Mouse (Mus musculus) MEL (cell line): ENCODE results near the gene Rhof. TPM values are rescaled to one million over a fixed set of nuclear protein-coding genes. Genes with fewer than 3 reads are reported as not detected.

ENCODE experiments used
- DNase-seq: peaks from one replicate; pipeline ENCODE4 v3.0.0; 2011; ENCODE audit warnings: low read depth, low spot score
- H3K27ac ChIP-seq: 2 replicates; pipeline ENCODE4 v1.5.1; 2012; ENCODE audit warnings: low read depth, mild to moderate bottlenecking, control low read depth, low read length, moderate library complexity; ENCODE audit not compliant: control insufficient read depth
- H3K27me3 ChIP-seq, 2 experiments: fragments of 150-350 bp in 1 of 2; sonication (generic) in 1 of 2; 2 replicates each; pipeline ENCODE4 v1.6.1; 2012; ENCODE audit warnings: low read length in 2 of 2, mild to moderate bottlenecking in 2 of 2, improper control_type of control experiment in 1 of 2, moderate library complexity in 1 of 2; ENCODE audit not compliant: insufficient read depth in 2 of 2, control insufficient read depth in 1 of 2
- H3K36me3 ChIP-seq, 2 experiments: 2 replicates each; pipeline ENCODE4 v1.6.1; 2012 to 2014; ENCODE audit warnings: low read length in 2 of 2, improper control_type of control experiment in 1 of 2, inconsistent platforms in 1 of 2, mild to moderate bottlenecking in 1 of 2; ENCODE audit not compliant: insufficient read depth in 2 of 2, control insufficient read depth in 1 of 2
- H3K4me1 ChIP-seq, 2 experiments: fragments of 150-350 bp in 1 of 2; sonication (generic) in 1 of 2; 2 replicates each; pipeline ENCODE4 v1.6.1; 2012; ENCODE audit warnings: low read length in 2 of 2, improper control_type of control experiment in 1 of 2, mild to moderate bottlenecking in 1 of 2; ENCODE audit not compliant: insufficient read depth in 2 of 2, control insufficient read depth in 1 of 2
- H3K4me3 ChIP-seq, 2 experiments: fragments of 150-350 bp in 1 of 2; sonication (generic) in 1 of 2; 2 replicates each; pipeline ENCODE4 v1.5.1; 2012; ENCODE audit warnings: low read depth in 2 of 2, low read length in 2 of 2, mild to moderate bottlenecking in 2 of 2, moderate library complexity in 2 of 2, control low read depth in 1 of 2, improper control_type of control experiment in 1 of 2; ENCODE audit not compliant: control insufficient read depth in 1 of 2, insufficient read depth in 1 of 2
- H3K79me2 ChIP-seq: 2 replicates; pipeline ENCODE4 v1.6.1; 2012; ENCODE audit warnings: mild to moderate bottlenecking, low read length, moderate library complexity; ENCODE audit not compliant: control insufficient read depth, poor library complexity, insufficient read depth
- H3K9ac ChIP-seq: 2 replicates; pipeline ENCODE4 v1.6.1; 2012; ENCODE audit warnings: low read depth, mild to moderate bottlenecking, control low read depth, low read length, moderate library complexity; ENCODE audit not compliant: control insufficient read depth, poor library complexity, severe bottlenecking
- H3K9me3 ChIP-seq: fragments of 150-350 bp; sonication (generic); replicated peaks from 2 replicates; pipeline ENCODE4 v1.6.1; 2012; ENCODE audit warnings: mild to moderate bottlenecking, low read length, improper control_type of control experiment, moderate library complexity; ENCODE audit not compliant: insufficient read depth
- BHLHE40 ChIP-seq: IDR thresholded peaks from 2 replicates; pipeline ENCODE4 v1.6.1; 2012; ENCODE audit warnings: low read depth, mild to moderate bottlenecking, inconsistent platforms, low read length, improper control_type of control experiment, borderline replicate concordance
- CHD1 ChIP-seq: IDR thresholded peaks from 2 replicates; pipeline ENCODE4 v1.6.1; 2012; ENCODE audit warnings: low read depth, mild to moderate bottlenecking, inconsistent platforms, low read length, improper control_type of control experiment
- CTCF ChIP-seq, 3 experiments: IDR thresholded peaks in 2 of 3; conservative IDR thresholded peaks in 1 of 3; 2 replicates each; pipeline ENCODE4 v1.5.1; 2011 to 2012; ENCODE audit warnings: low read length in 3 of 3, low read depth in 2 of 3, mild to moderate bottlenecking in 2 of 3, improper control_type of control experiment in 1 of 3, inconsistent platforms in 1 of 3, mixed read lengths in 1 of 3, moderate library complexity in 1 of 3; ENCODE audit not compliant: control insufficient read depth in 1 of 3, insufficient read depth in 1 of 3, poor library complexity in 1 of 3, severe bottlenecking in 1 of 3
- E2F4 ChIP-seq: IDR thresholded peaks from 2 replicates; pipeline ENCODE4 v1.6.1; 2011; ENCODE audit warnings: low read depth, low read length, improper control_type of control experiment, borderline replicate concordance
- ELF1 ChIP-seq: IDR thresholded peaks from 2 replicates; pipeline ENCODE4 v1.6.1; 2014; ENCODE audit warnings: low read depth, mild to moderate bottlenecking, inconsistent platforms, low read length, improper control_type of control experiment, moderate library complexity
- EP300 ChIP-seq, 2 experiments: IDR thresholded peaks; 2 replicates each; pipeline ENCODE4 v1.6.1; 2011; ENCODE audit warnings: improper control_type of control experiment in 2 of 2, low read length in 2 of 2, low read depth in 1 of 2, mild to moderate bottlenecking in 1 of 2
- ETS1 ChIP-seq: IDR thresholded peaks from 2 replicates; pipeline ENCODE4 v1.6.1; 2012; ENCODE audit warnings: low read depth, mild to moderate bottlenecking, inconsistent platforms, low read length, improper control_type of control experiment, moderate library complexity
- GABPA ChIP-seq: IDR thresholded peaks from 2 replicates; pipeline ENCODE4 v1.6.1; 2012; ENCODE audit warnings: low read depth, mild to moderate bottlenecking, inconsistent platforms, low read length, improper control_type of control experiment, moderate library complexity
- GATA1 ChIP-seq: IDR thresholded peaks from 2 replicates; pipeline ENCODE4 v1.6.1; 2011; ENCODE audit warnings: low read depth, low read length, improper control_type of control experiment
- HCFC1 ChIP-seq: IDR thresholded peaks from 2 replicates; pipeline ENCODE4 v1.6.1; 2012; ENCODE audit warnings: low read depth, mild to moderate bottlenecking, inconsistent platforms, low read length, improper control_type of control experiment, moderate library complexity
- JUND ChIP-seq: IDR thresholded peaks from 2 replicates; pipeline ENCODE4 v1.6.1; 2011; ENCODE audit warnings: low read depth, mild to moderate bottlenecking, improper control_type of control experiment, low read length
- KAT2A ChIP-seq: conservative IDR thresholded peaks from 2 replicates; pipeline ENCODE4 v1.6.1; 2012; ENCODE audit warnings: low read depth, low read length, improper control_type of control experiment, inconsistent platforms
- MAX ChIP-seq: IDR thresholded peaks from 2 replicates; pipeline ENCODE4 v1.6.1; 2011; ENCODE audit warnings: low read length, improper control_type of control experiment
- MAZ ChIP-seq: IDR thresholded peaks from 2 replicates; pipeline ENCODE4 v1.6.1; 2012; ENCODE audit warnings: low read depth, mild to moderate bottlenecking, inconsistent platforms, low read length, improper control_type of control experiment
- MEF2A ChIP-seq: IDR thresholded peaks from 2 replicates; pipeline ENCODE4 v1.6.1; 2014; ENCODE audit warnings: low read depth, mild to moderate bottlenecking, inconsistent platforms, low read length, improper control_type of control experiment; ENCODE audit not compliant: poor library complexity, insufficient replicate concordance, severe bottlenecking; ENCODE audit errors: extremely low read depth
- MXI1 ChIP-seq: IDR thresholded peaks from 2 replicates; pipeline ENCODE4 v1.6.1; 2011; ENCODE audit warnings: mild to moderate bottlenecking, low read depth, low read length, improper control_type of control experiment
- MYB ChIP-seq: IDR thresholded peaks from 2 replicates; pipeline ENCODE4 v1.6.1; 2011; ENCODE audit warnings: mild to moderate bottlenecking, low read depth, low read length, improper control_type of control experiment
- MYC ChIP-seq: IDR thresholded peaks from 2 replicates; pipeline ENCODE4 v1.6.1; 2011; ENCODE audit warnings: low read depth, mild to moderate bottlenecking, low read length, improper control_type of control experiment, moderate library complexity
- NELFE ChIP-seq: IDR thresholded peaks from 2 replicates; pipeline ENCODE4 v1.6.1; 2011; ENCODE audit warnings: low read depth, low read length, improper control_type of control experiment
- NRF1 ChIP-seq: IDR thresholded peaks from 2 replicates; pipeline ENCODE4 v1.6.1; 2014; ENCODE audit warnings: low read depth, mild to moderate bottlenecking, inconsistent platforms, low read length, improper control_type of control experiment, moderate library complexity; ENCODE audit not compliant: poor library complexity, insufficient read depth, severe bottlenecking
- POLR2A ChIP-seq, 2 experiments: IDR thresholded peaks; 2 replicates each; pipeline ENCODE4 v1.6.1; 2011 to 2012; ENCODE audit warnings: low read length in 2 of 2, mild to moderate bottlenecking in 2 of 2, control low read depth in 1 of 2, improper control_type of control experiment in 1 of 2, low read depth in 1 of 2, moderate library complexity in 1 of 2; ENCODE audit not compliant: control insufficient read depth in 1 of 2, insufficient read depth in 1 of 2, poor library complexity in 1 of 2
- POLR2AphosphoS2 ChIP-seq: IDR thresholded peaks from 2 replicates; pipeline ENCODE4 v1.6.1; 2011; ENCODE audit warnings: low read length, improper control_type of control experiment
- POLR2AphosphoS5 ChIP-seq: IDR thresholded peaks from 2 replicates; pipeline ENCODE4 v1.6.1; 2012; ENCODE audit warnings: low read depth, borderline replicate concordance, mild to moderate bottlenecking, inconsistent platforms, low read length, moderate library complexity, mixed read lengths
- RAD21 ChIP-seq: IDR thresholded peaks from 2 replicates; pipeline ENCODE4 v1.6.1; 2011; ENCODE audit warnings: mild to moderate bottlenecking, low read depth, low read length, improper control_type of control experiment
- RCOR1 ChIP-seq: IDR thresholded peaks from 2 replicates; pipeline ENCODE4 v1.6.1; 2012; ENCODE audit warnings: low read depth, mild to moderate bottlenecking, inconsistent platforms, low read length, improper control_type of control experiment
- SIN3A ChIP-seq: IDR thresholded peaks from 2 replicates; pipeline ENCODE4 v1.6.1; 2012; ENCODE audit warnings: low read length, improper control_type of control experiment, inconsistent platforms
- TBP ChIP-seq: IDR thresholded peaks from 2 replicates; pipeline ENCODE4 v1.8.0; 2011; ENCODE audit warnings: low read depth, low read length, improper control_type of control experiment
- TCF12 ChIP-seq: IDR thresholded peaks from 2 replicates; pipeline ENCODE4 v1.6.1; 2014; ENCODE audit warnings: low read depth, mild to moderate bottlenecking, inconsistent platforms, low read length, improper control_type of control experiment, moderate library complexity
- UBTF ChIP-seq: IDR thresholded peaks from 2 replicates; pipeline ENCODE4 v1.6.1; 2012; ENCODE audit warnings: low read depth, mild to moderate bottlenecking, inconsistent platforms, low read length, improper control_type of control experiment, moderate library complexity, borderline replicate concordance; ENCODE audit not compliant: insufficient read depth
- USF2 ChIP-seq, 2 experiments: IDR thresholded peaks; 2 replicates each; pipeline ENCODE4 v1.6.1; 2011 to 2012; ENCODE audit warnings: improper control_type of control experiment in 2 of 2, low read length in 2 of 2, borderline replicate concordance in 1 of 2, inconsistent platforms in 1 of 2, low read depth in 1 of 2, mild to moderate bottlenecking in 1 of 2; ENCODE audit not compliant: insufficient read depth in 1 of 2
- ZC3H11A ChIP-seq: IDR thresholded peaks from 2 replicates; pipeline ENCODE4 v1.6.1; 2012; ENCODE audit warnings: low read depth, mild to moderate bottlenecking, inconsistent platforms, low read length, improper control_type of control experiment
- ZKSCAN1 ChIP-seq: IDR thresholded peaks from 2 replicates; pipeline ENCODE4 v1.6.1; 2012; ENCODE audit warnings: low read depth, mild to moderate bottlenecking, inconsistent platforms, low read length, improper control_type of control experiment, moderate library complexity
- ZMIZ1 ChIP-seq: IDR thresholded peaks from 2 replicates; pipeline ENCODE4 v1.6.1; 2012; ENCODE audit warnings: low read depth, mild to moderate bottlenecking, inconsistent platforms, low read length, improper control_type of control experiment, moderate library complexity
- ZNF384 ChIP-seq: IDR thresholded peaks from 2 replicates; pipeline ENCODE4 v1.6.1; 2012; ENCODE audit warnings: low read depth, mild to moderate bottlenecking, inconsistent platforms, low read length, improper control_type of control experiment
- polyA plus RNA-seq, 2 experiments: library from polyadenylated mRNA; stranded (reverse) in 1 of 2; unstranded in 1 of 2; fragments of >175 nt in 1 of 2; fragments of >200 nt in 1 of 2; gene quantifications; 2 replicates each; pipeline versions ENCODE4 v1.2.1 to v1.2.4; 2012; ENCODE audit warnings: low replicate concordance in 2 of 2, low read depth in 1 of 2; ENCODE audit not compliant: insufficient read length in 2 of 2, insufficient read depth in 1 of 2, missing spikeins in 1 of 2
- total RNA-seq: library from RNA; depleted of rRNA; stranded (reverse); fragments of 300-350 nt; gene quantifications from 2 replicates; pipeline ENCODE4 v1.2.3, GENCODE M21; 2012

The Rhof gene
- total and polyA plus RNA-seq, 3 experiments: 2.5 to 10.4 TPM; not detected in 1

DNA sequence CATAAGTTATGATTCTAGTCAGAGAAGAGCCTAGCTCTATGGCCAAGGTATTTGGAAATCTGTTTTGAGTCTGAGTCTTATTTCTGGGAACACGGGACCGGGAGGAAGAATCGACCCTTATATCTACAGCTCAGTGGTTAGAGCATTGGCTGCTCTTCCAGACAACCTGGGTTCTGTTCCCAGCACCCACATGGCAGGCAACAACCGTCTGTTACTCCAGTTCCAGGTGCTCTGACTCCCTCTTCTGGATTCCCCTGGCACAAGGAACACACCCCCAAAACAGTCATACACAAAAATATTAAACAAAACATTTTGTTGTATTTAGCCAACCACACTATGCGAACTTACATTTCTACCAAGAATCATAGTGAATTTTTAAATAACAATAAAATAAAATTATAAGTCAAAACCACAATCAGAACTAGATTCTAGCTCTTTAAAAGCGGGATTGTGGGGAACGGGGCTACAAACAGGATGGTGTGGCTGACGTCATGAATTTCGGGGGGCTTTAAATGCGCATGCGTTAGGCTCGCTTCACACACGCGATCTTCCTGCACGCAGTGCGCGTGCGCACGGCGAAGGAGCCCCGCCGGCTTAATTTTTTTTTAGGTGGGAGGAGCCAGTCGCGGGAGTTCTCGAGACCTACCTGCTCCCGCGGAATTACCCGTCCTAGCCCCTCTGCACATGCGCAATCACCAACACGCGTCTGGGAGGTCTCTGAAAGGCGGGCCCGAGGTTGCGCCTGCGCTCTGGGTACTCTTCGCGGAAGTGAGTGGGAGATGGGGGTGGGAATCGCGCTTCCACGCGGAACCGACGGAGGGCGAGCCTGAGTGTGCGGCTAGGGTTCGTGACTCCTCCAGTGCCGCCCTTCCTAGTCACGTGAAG is 74.9 kb downstream of the Rhof start:
- DNase-seq: peak; percentile 99
- H3K9me3 ChIP-seq: no peaks in the 10 kb centered on the region
- peak overlapping the region; percentile 88 for H3K9ac ChIP-seq
- peak overlapping the region; percentile 90 for H3K27ac ChIP-seq
- peaks cover 0 to 13% of the 10 kb centered on the region in 2 experiments; a peak in 2 of 4 replicates for H3K36me3 ChIP-seq
- H3K27me3 ChIP-seq: no peaks in the 10 kb centered on the region
- peaks cover 0 to 12% of the 10 kb centered on the region in 2 experiments; a peak in 3 of 4 replicates for H3K4me1 ChIP-seq
- H3K79me2 ChIP-seq: no peaks in the 10 kb centered on the region; the same call in 1 of the 2 replicates
- peak overlapping the region; percentile 58 to 72 for H3K4me3 ChIP-seq
- TF ChIP-seq NELFE (peak; percentile 76), MAX (peak; percentile 88), ETS1 (no peak), ZMIZ1 (no peak; the same call in 1 of the 2 replicates), ZNF384 (peak; percentile 98), BHLHE40 (peak; percentile 93), ELF1 (peak; percentile 99), POLR2A (IDR thresholded peaks at IDR 0.05; ENCODE audit: control insufficient read depth in 1 of 2, insufficient read depth in 1 of 2, low read depth in 1 of 2, low read length in 2 of 2, poor library complexity in 1 of 2) (peak; percentile 44 to 91; a peak in 2 of 4 replicates), CTCF (IDR thresholded peaks at IDR 0.05 in 2 of 3, conservative IDR thresholded peaks at IDR 0.05 in 1 of 3; ENCODE audit: control insufficient read depth in 1 of 3, insufficient read depth in 1 of 3, low read depth in 2 of 3, low read length in 3 of 3, poor library complexity in 1 of 3, severe bottlenecking in 1 of 3) (peak in 2 of 3 experiments; percentile 31 to 34; a peak in 4 of 6 replicates), ZKSCAN1 (no peak), EP300 (IDR thresholded peaks at IDR 0.05; ENCODE audit: low read depth in 1 of 2, low read length in 2 of 2) (no peak), MXI1 (peak; percentile 82), RCOR1 (no peak), TCF12 (peak; percentile 39; the same call in 1 of the 2 replicates), MYC (peak; percentile 95), JUND (no peak), GABPA (no peak), MEF2A (no peak), MYB (no peak), POLR2AphosphoS2 (no peak; the same call in 1 of the 2 replicates), UBTF (no peak), SIN3A (peak; percentile 69), NRF1 (peak; percentile 96), USF2 (IDR thresholded peaks at IDR 0.05; ENCODE audit: borderline replicate concordance in 1 of 2, insufficient read depth in 1 of 2, low read depth in 1 of 2, low read length in 2 of 2) (no peak), ZC3H11A (no peak), E2F4 (no peak), GATA1 (no peak), HCFC1 (peak; percentile 84), POLR2AphosphoS5 (no peak), MAZ (no peak), KAT2A (no peak), TBP (peak; percentile 67; the same call in 1 of the 2 replicates), CHD1 (no peak), RAD21 (no peak; the same call in 1 of the 2 replicates)
